Mouse (Mus musculus) liver, postnatal 0 days (tissue): Measurements from ENCODE around the gene Lenep.

ENCODE experiments used
- CTCF ChIP-seq: sonication (generic); IDR thresholded peaks from 2 replicates; pipeline ENCODE4 v1.5.1; 2016; ENCODE audit warnings: antibody characterized with exemption, low read depth
- EP300 ChIP-seq: IDR thresholded peaks from 2 replicates; pipeline ENCODE4 v1.6.1; 2016; ENCODE audit warnings: antibody characterized with exemption, low read depth, mild to moderate bottlenecking

DNA sequence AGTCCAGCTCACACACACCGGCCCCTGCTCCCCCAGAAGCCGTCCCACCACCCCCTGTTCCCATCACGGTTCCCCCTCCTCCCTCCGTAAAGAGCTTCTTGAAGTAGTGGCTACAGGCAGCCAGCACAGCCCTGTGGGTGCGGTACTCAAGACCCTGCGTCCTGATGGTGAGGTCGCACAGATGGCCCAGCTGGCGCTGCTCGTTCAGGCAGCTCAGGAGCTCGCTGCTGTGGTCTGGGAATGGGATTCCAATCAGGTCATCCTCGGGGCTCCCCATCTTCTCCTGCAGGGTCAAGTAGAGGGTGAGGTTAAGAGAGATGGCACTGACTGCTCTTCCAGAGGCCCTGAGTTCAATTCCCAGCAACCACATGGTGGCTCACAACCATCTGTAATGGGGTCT, 21.4 kb downstream of the Lenep start:
- TF ChIP-seq CTCF, result no peak
- TF ChIP-seq EP300, result no peak
